Mouse (Mus musculus): ENCODE data around the gene Gm17660. TPM values are rescaled to one million over a fixed set of nuclear protein-coding genes. Genes with fewer than 3 reads are reported as not detected.

Gene Gm17660
- polyA plus RNA-seq, 1 experiment from 2014 or later: not detected

GRCm38 (mm10) chr5:104073602-104074001 lies 3.8 kb downstream of the Gm17660 start:
- WGBS: 78% methylated on average over 5 of the region's 5 CpGs
- ATAC-seq (ENCODE audit: low read depth): peak; percentile 71; the same call in 1 of the 2 replicates
- no peak overlapping the region for H3K4me2 ChIP-seq
- H3K27ac ChIP-seq (replicated peaks): no peak overlapping the region
- no peak overlapping the region for H3K9ac ChIP-seq
- no peaks in the 10 kb centered on the region for H3K9me3 ChIP-seq
- peaks cover 36% of the 10 kb centered on the region for H3K4me1 ChIP-seq (replicated peaks)
- H3K4me3 ChIP-seq: no peak overlapping the region
- no peaks in the 10 kb centered on the region for H3K36me3 ChIP-seq
- no peaks in the 10 kb centered on the region for H3K27me3 ChIP-seq

GRCm38 (mm10) chr5:104072272-104072886 lies 5.0 kb downstream of the Gm17660 start:
- 5% methylated on average over 6 of the region's 8 CpGs for WGBS
- ATAC-seq (ENCODE audit: low read depth): peak; percentile 85
- peaks cover 36% of the 10 kb centered on the region for H3K4me1 ChIP-seq (replicated peaks)
- no peak overlapping the region for H3K9ac ChIP-seq
- 0 out of 2 replicates have a peak overlapping the region, but pooled peaks have one; percentile 13 for H3K4me2 ChIP-seq
- peak overlapping the region; percentile 84 for H3K27ac ChIP-seq (replicated peaks)
- H3K4me3 ChIP-seq: no peak overlapping the region
- H3K36me3 ChIP-seq: no peaks in the 10 kb centered on the region
- no peaks in the 10 kb centered on the region for H3K9me3 ChIP-seq
- no peaks in the 10 kb centered on the region for H3K27me3 ChIP-seq

GRCm38 (mm10) chr5:104071048-104071447 lies 6.4 kb downstream of the Gm17660 start:
- Histone ChIP-seq H3K9ac (no peak overlapping the region), H3K36me3 (no peaks in the 10 kb centered on the region), H3K27me3 (no peaks in the 10 kb centered on the region), H3K27ac (replicated peaks) (no peak overlapping the region), H3K4me1 (replicated peaks) (peaks cover 29% of the 10 kb centered on the region), H3K4me3 (no peak overlapping the region), H3K9me3 (no peaks in the 10 kb centered on the region), H3K4me2 (no peak overlapping the region)
- 53% methylated on average over 4 of the region's 4 CpGs for WGBS
- no peak for ATAC-seq (ENCODE audit: low read depth)

GRCm38 (mm10) chr5:104068751-104069150 lies 8.7 kb downstream of the Gm17660 start:
- H3K27me3 ChIP-seq: no peaks in the 10 kb centered on the region
- H3K27ac ChIP-seq (replicated peaks): no peak overlapping the region
- no peak overlapping the region for H3K4me3 ChIP-seq
- no peak overlapping the region for H3K9ac ChIP-seq
- no peak for ATAC-seq (ENCODE audit: low read depth)
- no peak overlapping the region for H3K4me2 ChIP-seq
- H3K36me3 ChIP-seq: peaks cover 9% of the 10 kb centered on the region
- WGBS: 86% methylated on average over 7 of the region's 7 CpGs
- H3K9me3 ChIP-seq: no peaks in the 10 kb centered on the region
- peaks cover 17% of the 10 kb centered on the region for H3K4me1 ChIP-seq (replicated peaks)

- no peaks in the 10 kb centered on the region for H3K27me3 ChIP-seq
- H3K27ac ChIP-seq (replicated peaks): no peak overlapping the region
- H3K4me3 ChIP-seq: no peak overlapping the region
- H3K4me1 ChIP-seq (replicated peaks): peaks cover 15% of the 10 kb centered on the region; the same call in 1 of the 2 replicates
- WGBS: 93% methylated on average over 11 of the region's 11 CpGs
- no peaks in the 10 kb centered on the region for H3K9me3 ChIP-seq
- H3K36me3 ChIP-seq: peaks cover 53% of the 10 kb centered on the region
- ATAC-seq (ENCODE audit: low read depth): no peak
- no peak overlapping the region for H3K4me2 ChIP-seq
- H3K9ac ChIP-seq: no peak overlapping the region
These were observed 14.4 kb downstream of the Gm17660 start for GRCm38 (mm10) chr5:104062773-104063551.

GRCm38 (mm10) chr5:104061936-104062772 lies 15.3 kb downstream of the Gm17660 start:
- Histone ChIP-seq H3K36me3 (peaks cover 54% of the 10 kb centered on the region), H3K4me2 (no peak overlapping the region), H3K4me1 (replicated peaks) (peaks cover 15% of the 10 kb centered on the region; the same call in 1 of the 2 replicates), H3K9me3 (no peaks in the 10 kb centered on the region), H3K27ac (replicated peaks) (no peak overlapping the region), H3K4me3 (no peak overlapping the region), H3K9ac (no peak overlapping the region), H3K27me3 (no peaks in the 10 kb centered on the region)
- no peak for ATAC-seq (ENCODE audit: low read depth)
- whole genome bisulfite sequencing: 88% methylated on average over 13 of the region's 13 CpGs

GRCm38 (mm10) chr5:104060429-104060828 lies 17.0 kb downstream of the Gm17660 start:
- no peaks in the 10 kb centered on the region for H3K27me3 ChIP-seq
- H3K9me3 ChIP-seq: no peaks in the 10 kb centered on the region
- 80% methylated on average over 5 of the region's 5 CpGs for WGBS
- H3K4me3 ChIP-seq: no peak overlapping the region
- no peak overlapping the region for H3K4me2 ChIP-seq
- no peak overlapping the region for H3K9ac ChIP-seq
- H3K27ac ChIP-seq (replicated peaks): peak overlapping the region; percentile 13; the same call in 1 of the 2 replicates
- peaks cover 62% of the 10 kb centered on the region for H3K36me3 ChIP-seq
- H3K4me1 ChIP-seq (replicated peaks): peaks cover 15% of the 10 kb centered on the region; the same call in 1 of the 2 replicates
- no peak for ATAC-seq (ENCODE audit: low read depth)

GRCm38 (mm10) chr5:104059628-104060027 lies 17.8 kb downstream of the Gm17660 start:
- peaks cover 15% of the 10 kb centered on the region; the same call in 1 of the 2 replicates for H3K4me1 ChIP-seq (replicated peaks)
- peak overlapping the region; percentile 34 for H3K9ac ChIP-seq
- H3K4me3 ChIP-seq: no peak overlapping the region
- H3K36me3 ChIP-seq: peaks cover 61% of the 10 kb centered on the region
- no peaks in the 10 kb centered on the region for H3K27me3 ChIP-seq
- H3K4me2 ChIP-seq: no peak overlapping the region
- WGBS: 55% methylated on average over 9 of the region's 9 CpGs
- no peaks in the 10 kb centered on the region for H3K9me3 ChIP-seq
- peak; percentile 62; the same call in 1 of the 2 replicates for ATAC-seq (ENCODE audit: low read depth)
- H3K27ac ChIP-seq (replicated peaks): peak overlapping the region; percentile 15; the same call in 1 of the 2 replicates

- H3K4me3 ChIP-seq: no peak overlapping the region
- H3K9ac ChIP-seq: no peak overlapping the region
- H3K4me1 ChIP-seq (replicated peaks): peaks cover 15% of the 10 kb centered on the region; the same call in 1 of the 2 replicates
- 68% methylated on average over 15 of the region's 15 CpGs for WGBS
- H3K27ac ChIP-seq (replicated peaks): no peak overlapping the region
- H3K36me3 ChIP-seq: peaks cover 52% of the 10 kb centered on the region
- H3K27me3 ChIP-seq: no peaks in the 10 kb centered on the region
- ATAC-seq (ENCODE audit: low read depth): no peak
- H3K4me2 ChIP-seq: no peak overlapping the region
- no peaks in the 10 kb centered on the region for H3K9me3 ChIP-seq
These were observed 19.4 kb downstream of the Gm17660 start for GRCm38 (mm10) chr5:104058021-104058420.

- Histone ChIP-seq H3K4me2 (no peak overlapping the region), H3K36me3 (peaks cover 48% of the 10 kb centered on the region), H3K27me3 (no peaks in the 10 kb centered on the region), H3K4me3 (no peak overlapping the region), H3K4me1 (replicated peaks) (peaks cover 15% of the 10 kb centered on the region; the same call in 1 of the 2 replicates), H3K27ac (replicated peaks) (no peak overlapping the region), H3K9ac (no peak overlapping the region), H3K9me3 (no peaks in the 10 kb centered on the region)
- ATAC-seq (ENCODE audit: low read depth): no peak
- 86% methylated on average over 7 of the region's 7 CpGs for WGBS
These were observed 21.1 kb downstream of the Gm17660 start for GRCm38 (mm10) chr5:104056295-104056694.

- H3K4me3 ChIP-seq: no peak overlapping the region
- peaks cover 48% of the 10 kb centered on the region for H3K36me3 ChIP-seq
- H3K4me2 ChIP-seq: no peak overlapping the region
- H3K27ac ChIP-seq (replicated peaks): no peak overlapping the region
- H3K4me1 ChIP-seq (replicated peaks): peaks cover 15% of the 10 kb centered on the region; the same call in 1 of the 2 replicates
- no peak for ATAC-seq (ENCODE audit: low read depth)
- WGBS: 91% methylated on average over 4 of the region's 4 CpGs
- no peaks in the 10 kb centered on the region for H3K27me3 ChIP-seq
- H3K9ac ChIP-seq: no peak overlapping the region
- H3K9me3 ChIP-seq: no peaks in the 10 kb centered on the region
These were observed 21.6 kb downstream of the Gm17660 start for GRCm38 (mm10) chr5:104055816-104056215.
